Mouse (Mus musculus) forebrain, embryonic 16.5 days (tissue): ENCODE measurements around the gene Lhx1. TPM values are rescaled to one million over a fixed set of nuclear protein-coding genes. Genes with fewer than 3 reads are reported as not detected.

Source experiments
- ATAC-seq: fragments of 200-750 bp; cut with Nextera tagmentation; 2 replicates; pipeline ENCODE4 v1.8.0; 2017; ENCODE audit warnings: mild to moderate bottlenecking, moderate library complexity
- H3K27ac ChIP-seq: fragments of 300-500 bp; sonication (generic); 2 replicates; pipeline ENCODE4 v1.5.1; 2014; ENCODE audit warnings: low read length, control low read depth
- H3K27me3 ChIP-seq: fragments of 300-500 bp; sonication (generic); replicated peaks from 2 replicates; pipeline ENCODE4 v1.6.1; 2014; ENCODE audit warnings: low read length; ENCODE audit not compliant: control insufficient read depth, insufficient read depth
- H3K36me3 ChIP-seq: fragments of 300-500 bp; sonication (generic); 2 replicates; pipeline ENCODE4 v1.6.1; 2014; ENCODE audit not compliant: control insufficient read depth, insufficient read depth
- H3K4me1 ChIP-seq: fragments of 300-500 bp; sonication (generic); replicated peaks from 2 replicates; pipeline ENCODE4 v1.6.1; 2014; ENCODE audit warnings: low read length; ENCODE audit not compliant: control insufficient read depth, insufficient read depth
- H3K4me2 ChIP-seq: fragments of 300-500 bp; sonication (generic); 2 replicates; pipeline ENCODE4 v1.6.1; 2014; ENCODE audit warnings: mild to moderate bottlenecking, low read length, control low read depth
- H3K4me3 ChIP-seq: fragments of 300-500 bp; sonication (generic); replicated peaks from 2 replicates; pipeline ENCODE4 v1.5.1; 2014; ENCODE audit warnings: mild to moderate bottlenecking, low read length, control low read depth
- H3K9ac ChIP-seq: fragments of 300-500 bp; sonication (generic); replicated peaks from 2 replicates; pipeline ENCODE4 v1.6.1; 2014; ENCODE audit warnings: low read depth, low read length, control low read depth
- H3K9me3 ChIP-seq: fragments of 300-500 bp; sonication (generic); 2 replicates; pipeline ENCODE4 v1.6.1; 2016; ENCODE audit warnings: low read length; ENCODE audit not compliant: control insufficient read depth
- WGBS: fragments of 180-500 bp; shearing (Covaris S2); extraction: QIAGEN DNeasy Blood & Tissue Kit; methylation state at CpG from one replicate; pipeline ENCODE4 v1.1.7; 2014; 5-methylcytosine and 5-hydroxymethylcytosine counted together
- polyA plus RNA-seq: library from polyadenylated mRNA; unstranded; fragments of >200 nt; fragmentation: Nextera tagmentation; extraction: Ambion mirVana; gene quantifications from 2 replicates; pipeline ENCODE4 v1.2.1, GENCODE M21; 2015

The Lhx1 gene
- polyA plus RNA-seq, 1 experiment from 2014 or later, result 3.0 TPM

DNA sequence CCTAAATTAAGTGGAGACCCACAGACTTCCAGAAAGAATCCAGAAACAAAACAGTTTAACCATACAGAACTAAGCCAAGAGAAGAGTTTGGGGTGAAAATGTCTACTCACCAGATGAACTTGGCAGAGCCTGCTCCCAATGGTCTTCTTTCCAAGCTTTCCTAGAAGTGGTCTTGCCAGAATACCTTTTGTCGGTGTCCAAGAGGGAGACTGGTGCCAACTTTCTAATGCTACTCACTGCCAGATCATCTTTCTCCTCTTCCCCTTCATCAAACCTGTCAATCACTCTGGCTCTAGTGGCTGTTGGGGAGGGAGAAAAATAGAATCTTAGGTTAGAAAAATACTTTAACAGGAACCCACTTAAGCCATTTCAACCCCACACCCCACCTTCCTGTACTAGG, 13.3 kb downstream of the Lhx1 start:
- Histone ChIP-seq H3K9ac (no peak overlapping the region), H3K36me3 (peaks cover 6% of the 10 kb centered on the region; the same call in 1 of the 2 replicates), H3K27ac (no peak overlapping the region), H3K27me3 (peaks cover 22% of the 10 kb centered on the region), H3K4me3 (no peak overlapping the region), H3K9me3 (no peaks in the 10 kb centered on the region), H3K4me1 (peaks cover 13% of the 10 kb centered on the region), H3K4me2 (no peak overlapping the region)
- 54% methylated on average over 1 of the region's 1 CpGs for WGBS
- ATAC-seq, result no peak

DNA sequence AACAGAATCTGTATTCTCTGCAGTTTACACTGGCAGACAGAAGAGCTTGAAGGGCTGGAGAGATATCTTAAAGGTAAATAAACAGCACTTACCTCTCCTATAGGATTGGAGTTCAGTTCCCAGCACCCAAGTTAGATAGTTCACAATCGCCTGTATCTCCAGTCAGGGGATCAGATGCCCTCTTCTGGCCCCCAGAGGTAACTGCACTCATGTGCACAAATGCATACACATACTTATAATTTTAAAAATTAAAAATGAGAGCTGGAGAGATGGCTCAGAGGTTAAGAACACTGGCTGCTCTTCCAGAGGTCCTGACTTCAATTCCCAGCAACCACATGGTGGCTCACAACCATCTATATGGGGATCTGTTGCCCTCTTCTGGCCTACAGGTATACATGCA, 21.0 kb downstream of the Lhx1 start:
- no peaks in the 10 kb centered on the region for H3K9me3 ChIP-seq
- ATAC-seq, result no peak
- H3K27me3 ChIP-seq, result no peaks in the 10 kb centered on the region
- H3K4me3 ChIP-seq, result no peak overlapping the region
- peaks cover 11% of the 10 kb centered on the region; the same call in 1 of the 2 replicates for H3K36me3 ChIP-seq
- WGBS, result 100% methylated on average over 1 of the region's 1 CpGs
- no peaks in the 10 kb centered on the region for H3K4me1 ChIP-seq
- H3K9ac ChIP-seq, result no peak overlapping the region
- H3K4me2 ChIP-seq, result no peak overlapping the region
- H3K27ac ChIP-seq, result no peak overlapping the region

DNA sequence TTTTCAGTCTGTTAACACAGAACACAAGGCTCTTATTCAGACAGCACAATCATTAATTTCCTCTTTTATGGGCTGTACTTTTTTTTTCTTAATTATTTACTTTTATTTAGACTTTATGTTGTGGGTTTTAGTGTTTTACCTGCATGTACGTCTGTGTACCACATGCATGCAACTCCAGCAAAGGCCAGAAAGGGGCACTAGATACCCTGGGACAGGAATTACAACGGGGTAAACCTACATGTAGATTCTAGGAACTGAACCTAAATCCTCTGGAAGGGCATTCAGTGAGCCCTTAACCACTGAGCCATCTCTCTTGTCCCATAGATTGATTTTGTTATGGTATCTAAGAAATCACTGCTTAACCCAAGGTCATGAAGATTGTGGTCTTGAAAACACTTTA, 27.4 kb downstream of the Lhx1 start:
- no peak overlapping the region for H3K9ac ChIP-seq
- ATAC-seq, result no peak
- 68% methylated on average over 2 of the region's 2 CpGs for WGBS
- H3K27me3 ChIP-seq, result no peaks in the 10 kb centered on the region
- peaks cover 7% of the 10 kb centered on the region; the same call in 1 of the 2 replicates for H3K4me1 ChIP-seq
- H3K4me3 ChIP-seq, result no peak overlapping the region
- 0 out of 2 replicates have a peak, but pooled peaks cover 2% of the 10 kb centered on the region for H3K36me3 ChIP-seq
- no peaks in the 10 kb centered on the region for H3K9me3 ChIP-seq
- no peak overlapping the region for H3K4me2 ChIP-seq
- H3K27ac ChIP-seq, result no peak overlapping the region

DNA sequence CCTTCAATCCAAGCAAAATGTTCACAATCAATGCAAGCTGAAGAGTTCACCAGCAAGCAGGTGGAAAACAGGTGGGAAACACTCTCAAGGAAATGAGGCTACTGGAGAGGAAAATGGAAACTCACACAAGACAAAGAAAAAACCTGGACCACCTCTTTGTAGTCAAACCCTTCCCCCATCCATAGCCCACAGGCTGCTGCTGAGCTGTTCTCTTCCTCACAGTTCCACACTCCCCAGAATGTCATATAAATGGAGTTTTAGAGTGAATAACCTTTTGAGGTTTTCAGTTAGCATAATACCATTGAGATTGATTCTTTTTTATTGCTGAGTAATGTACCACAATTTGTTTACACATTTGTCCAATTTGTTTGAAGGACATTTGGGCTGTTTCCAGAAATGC, 28.4 kb downstream of the Lhx1 start:
- Histone ChIP-seq H3K4me1 (peaks cover 7% of the 10 kb centered on the region; the same call in 1 of the 2 replicates), H3K9ac (no peak overlapping the region), H3K9me3 (no peaks in the 10 kb centered on the region), H3K36me3 (0 out of 2 replicates have a peak, but pooled peaks cover 2% of the 10 kb centered on the region), H3K27me3 (no peaks in the 10 kb centered on the region), H3K4me2 (no peak overlapping the region), H3K4me3 (no peak overlapping the region), H3K27ac (no peak overlapping the region; the same call in 1 of the 2 replicates)
- ATAC-seq, result no peak

DNA sequence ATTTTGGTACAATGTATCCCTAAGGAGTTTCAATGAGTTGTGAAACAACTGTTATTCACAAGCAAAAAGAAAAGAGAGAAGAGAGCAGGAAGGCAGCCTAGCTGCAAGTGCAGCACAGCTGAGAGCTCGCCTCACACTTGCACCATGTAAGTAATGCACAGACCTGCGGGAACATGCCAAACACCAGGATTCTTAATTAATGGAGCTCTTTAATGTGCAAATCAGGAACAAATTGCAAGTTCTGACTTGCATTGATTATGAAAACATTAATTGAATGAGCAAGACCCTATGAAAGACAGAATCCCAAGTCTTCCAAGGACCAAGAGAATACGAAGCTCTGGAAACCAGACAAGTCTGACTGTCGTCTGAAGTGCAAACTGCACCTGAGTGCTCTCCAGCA, 29.6 kb downstream of the Lhx1 start:
- H3K4me2 ChIP-seq, result no peak overlapping the region
- no peak overlapping the region for H3K4me3 ChIP-seq
- peaks cover 7% of the 10 kb centered on the region; the same call in 1 of the 2 replicates for H3K4me1 ChIP-seq
- H3K27me3 ChIP-seq, result no peaks in the 10 kb centered on the region
- WGBS, result 11% methylated on average over 4 of the region's 4 CpGs
- peaks cover 10% of the 10 kb centered on the region for H3K36me3 ChIP-seq
- no peak overlapping the region for H3K27ac ChIP-seq
- no peaks in the 10 kb centered on the region for H3K9me3 ChIP-seq
- no peak overlapping the region for H3K9ac ChIP-seq
- ATAC-seq, result no peak

DNA sequence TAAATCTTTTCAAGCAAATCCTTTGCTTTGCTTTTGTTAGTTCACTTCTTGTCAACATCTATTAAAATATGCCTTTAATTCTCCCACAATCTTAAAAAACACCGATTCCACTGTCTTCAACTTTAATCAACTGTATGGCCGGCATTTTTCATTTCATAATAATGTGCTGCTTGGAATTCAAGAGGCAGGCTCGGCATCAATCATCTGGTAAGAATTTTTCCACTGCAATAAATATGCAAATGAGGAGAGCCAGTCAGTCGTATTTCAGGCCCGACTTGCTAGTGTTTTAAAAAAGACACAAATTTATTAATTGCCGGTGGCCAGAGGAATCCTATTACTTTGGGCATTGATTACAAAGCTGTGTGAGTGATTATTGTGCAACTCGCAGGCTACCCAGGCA, 43.7 kb downstream of the Lhx1 start:
- 7% methylated on average over 7 of the region's 7 CpGs for WGBS
- Histone ChIP-seq H3K27me3 (no peaks in the 10 kb centered on the region), H3K27ac (no peak overlapping the region), H3K9ac (no peak overlapping the region), H3K4me1 (peaks cover 9% of the 10 kb centered on the region), H3K4me3 (no peak overlapping the region), H3K4me2 (no peak overlapping the region), H3K36me3 (no peaks in the 10 kb centered on the region), H3K9me3 (no peaks in the 10 kb centered on the region)
- no peak for ATAC-seq

DNA sequence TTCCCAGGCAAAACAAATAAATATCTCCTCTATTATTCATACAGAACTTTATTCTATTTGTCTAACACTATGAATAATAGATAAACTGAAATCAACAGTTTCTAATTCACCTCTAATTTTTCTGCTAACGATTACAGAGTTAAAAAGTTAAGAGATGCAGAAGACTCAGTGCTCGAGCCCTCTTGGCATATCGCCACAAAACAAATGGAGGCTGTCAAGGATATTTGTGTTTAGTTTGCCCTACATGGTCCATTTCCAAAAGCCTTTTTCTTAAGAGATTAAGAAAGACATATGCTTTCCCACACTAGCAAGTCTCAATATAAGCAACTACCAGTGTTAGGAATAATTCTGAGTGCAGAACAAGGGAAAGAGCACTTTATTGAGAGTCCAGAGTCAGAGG, 44.9 kb downstream of the Lhx1 start:
- ATAC-seq, result no peak
- no peaks in the 10 kb centered on the region for H3K9me3 ChIP-seq
- H3K27ac ChIP-seq, result no peak overlapping the region
- WGBS, result 31% methylated on average over 3 of the region's 3 CpGs
- no peak overlapping the region for H3K9ac ChIP-seq
- peaks cover 9% of the 10 kb centered on the region for H3K4me1 ChIP-seq
- H3K4me2 ChIP-seq, result no peak overlapping the region
- H3K36me3 ChIP-seq, result no peaks in the 10 kb centered on the region
- H3K27me3 ChIP-seq, result no peaks in the 10 kb centered on the region
- H3K4me3 ChIP-seq, result no peak overlapping the region

DNA sequence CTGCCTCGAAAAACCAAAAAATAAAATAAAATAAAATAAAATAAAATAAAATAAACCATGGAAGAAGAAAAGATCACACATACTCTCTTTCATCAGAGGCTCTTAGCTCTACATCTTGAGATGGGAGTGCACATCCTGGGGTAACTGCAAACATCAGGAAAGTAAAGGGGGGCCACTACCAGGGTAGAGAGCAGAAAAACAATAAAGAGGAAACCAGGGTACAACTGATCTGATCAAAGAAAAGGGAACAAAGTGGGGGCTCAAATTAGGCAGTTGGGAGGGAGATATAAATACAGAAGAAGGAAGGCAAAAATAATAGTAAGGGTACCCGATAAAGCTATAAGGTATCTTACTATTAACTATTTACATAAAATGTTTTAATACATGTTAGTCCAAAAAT, 48.7 kb downstream of the Lhx1 start:
- no peak for ATAC-seq
- Histone ChIP-seq H3K36me3 (no peaks in the 10 kb centered on the region), H3K4me2 (no peak overlapping the region), H3K27ac (no peak overlapping the region), H3K9me3 (no peaks in the 10 kb centered on the region), H3K27me3 (no peaks in the 10 kb centered on the region), H3K9ac (no peak overlapping the region), H3K4me1 (peaks cover 5% of the 10 kb centered on the region), H3K4me3 (no peak overlapping the region)
- WGBS, result 96% methylated on average over 2 of the region's 2 CpGs

DNA sequence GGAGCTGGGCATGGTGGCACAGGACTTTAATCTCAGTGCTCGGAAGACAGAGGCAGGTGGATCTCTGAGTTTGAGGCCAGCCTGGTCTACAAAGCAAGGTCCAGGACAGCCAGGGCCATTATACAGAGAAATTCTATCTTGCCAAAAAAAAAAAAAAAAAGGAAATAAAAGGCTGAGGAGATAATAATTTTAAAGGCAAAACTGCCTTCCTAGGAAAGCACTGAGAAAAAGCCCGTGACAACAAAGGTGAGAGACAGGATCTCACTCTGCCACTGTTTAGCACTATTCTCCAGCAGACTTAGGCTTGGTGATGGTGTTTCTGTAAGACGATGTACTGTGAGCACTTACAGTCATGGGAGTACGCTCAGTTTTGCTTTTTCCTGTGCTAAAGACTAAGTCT, 49.3 kb downstream of the Lhx1 start:
- 94% methylated on average over 4 of the region's 4 CpGs for WGBS
- Histone ChIP-seq H3K36me3 (no peaks in the 10 kb centered on the region), H3K27ac (no peak overlapping the region), H3K4me3 (no peak overlapping the region), H3K4me1 (no peaks in the 10 kb centered on the region; the same call in 1 of the 2 replicates), H3K27me3 (no peaks in the 10 kb centered on the region), H3K4me2 (no peak overlapping the region), H3K9me3 (no peaks in the 10 kb centered on the region), H3K9ac (no peak overlapping the region)
- ATAC-seq, result no peak

DNA sequence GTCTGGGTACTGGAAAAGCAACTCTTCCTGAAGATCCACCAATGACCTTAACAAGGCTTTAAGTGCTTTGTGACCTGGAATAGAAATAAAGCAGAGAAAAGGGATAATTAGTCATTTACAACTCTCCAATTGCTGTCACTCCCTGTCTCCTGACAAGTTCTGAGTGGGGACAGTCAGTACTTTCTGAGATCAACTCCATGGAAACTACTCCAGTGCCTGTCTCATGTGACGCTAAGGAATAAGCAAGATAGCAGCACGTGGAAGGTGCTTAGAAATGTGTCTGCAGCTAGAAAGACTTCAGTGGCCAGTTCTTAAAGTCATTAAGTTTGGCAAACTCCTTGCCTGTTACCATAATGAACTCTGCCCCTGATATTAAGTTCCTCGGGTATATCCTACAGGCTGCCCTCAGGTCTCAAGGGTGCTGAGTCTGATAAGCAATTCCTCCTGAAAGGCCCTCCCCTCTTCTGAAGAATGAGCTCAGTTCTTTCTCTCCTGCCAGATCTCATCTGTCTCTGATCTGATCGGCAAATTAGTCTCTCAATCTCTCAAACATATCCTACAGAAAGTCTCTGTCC, 52.2 kb downstream of the Lhx1 start:
- WGBS, result 91% methylated on average over 4 of the region's 4 CpGs
- Histone ChIP-seq H3K4me3 (no peak overlapping the region), H3K27me3 (no peaks in the 10 kb centered on the region), H3K9me3 (no peaks in the 10 kb centered on the region), H3K4me2 (no peak overlapping the region), H3K9ac (no peak overlapping the region), H3K27ac (no peak overlapping the region), H3K36me3 (peaks cover 6% of the 10 kb centered on the region; the same call in 1 of the 2 replicates), H3K4me1 (no peaks in the 10 kb centered on the region)
- no peak for ATAC-seq
